Mouse (Mus musculus): Measurements from ENCODE around the gene Rai1. TPM values are rescaled to one million over a fixed set of nuclear protein-coding genes. Genes with fewer than 3 reads are reported as not detected.
A peak's percentile ranks its signal among the peaks of the same experiment; 100 is the strongest.

Rai1 gene
- polyA plus RNA-seq, 1 experiment = 62.9 TPM

DNA sequence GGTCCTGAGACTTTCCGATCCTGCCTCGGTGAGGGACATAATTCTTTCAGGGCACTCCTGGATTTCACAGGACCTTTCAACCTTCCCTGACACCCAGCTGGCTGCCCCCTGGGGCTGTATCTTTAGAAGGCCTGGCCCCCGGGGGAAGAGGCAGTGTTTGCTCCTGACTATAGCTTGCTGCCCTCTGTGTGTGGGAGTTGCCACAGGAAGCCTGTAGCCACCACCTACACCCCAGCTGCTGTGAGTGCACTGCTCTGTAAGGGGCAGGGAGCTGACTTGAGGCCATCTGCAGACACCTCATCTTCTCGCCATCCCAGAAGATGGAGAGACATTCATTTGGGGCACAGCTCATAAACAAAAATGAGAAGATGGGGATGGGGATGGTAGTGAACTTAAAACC is 127.1 kb downstream of the Rai1 start:
- peaks cover 78% of the 10 kb centered on the region for H3K4me1 ChIP-seq
- TF ChIP-seq GATA1 (IDR thresholded peaks at IDR 0.05; ENCODE audit: borderline replicate concordance, low read length) (no peak), FLI1 (IDR thresholded peaks at IDR 0.05; ENCODE audit: low read length) (no peak)
- H3K27me3 ChIP-seq (replicated peaks) = no peaks in the 10 kb centered on the region
- H3K4me3 ChIP-seq (replicated peaks) = peak overlapping the region; percentile 42
- H3K9me3 ChIP-seq = no peaks in the 10 kb centered on the region
- peaks cover 89% of the 10 kb centered on the region for H3K36me3 ChIP-seq (replicated peaks; ENCODE audit: low read length)

DNA sequence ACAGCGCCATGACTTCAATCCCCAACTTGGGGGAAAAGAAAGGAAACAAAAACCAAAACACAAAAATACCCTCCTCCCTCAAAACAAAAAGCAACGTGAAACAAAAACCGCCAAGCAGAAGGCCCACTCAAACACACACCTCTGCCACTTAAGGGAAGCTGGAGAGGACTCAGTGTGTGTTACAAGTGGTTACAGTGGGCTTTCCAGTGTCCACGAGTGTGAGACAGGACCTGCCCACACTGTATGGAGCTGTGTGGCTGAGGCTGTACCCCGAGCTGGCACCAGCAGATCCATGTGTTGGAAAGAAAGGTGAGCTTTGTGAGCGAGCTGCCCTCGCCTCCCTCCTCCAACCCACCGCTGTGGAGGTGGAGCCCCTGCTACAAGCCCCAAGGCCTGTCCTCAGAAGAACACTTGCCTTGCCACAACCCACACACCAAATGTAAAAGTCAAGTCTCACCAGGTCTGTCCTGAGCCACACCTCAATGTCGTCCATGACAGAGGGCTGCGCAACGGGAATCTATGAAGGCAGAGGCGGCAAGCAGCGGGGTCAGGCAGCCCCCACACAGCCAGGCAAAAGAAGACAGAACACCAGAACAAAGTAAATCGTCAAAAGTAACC is 127.7 kb downstream of the Rai1 start:
- no peaks in the 10 kb centered on the region for H3K9me3 ChIP-seq
- peaks cover 72% of the 10 kb centered on the region for H3K4me1 ChIP-seq
- H3K4me3 ChIP-seq (replicated peaks) = peak overlapping the region; percentile 14

DNA sequence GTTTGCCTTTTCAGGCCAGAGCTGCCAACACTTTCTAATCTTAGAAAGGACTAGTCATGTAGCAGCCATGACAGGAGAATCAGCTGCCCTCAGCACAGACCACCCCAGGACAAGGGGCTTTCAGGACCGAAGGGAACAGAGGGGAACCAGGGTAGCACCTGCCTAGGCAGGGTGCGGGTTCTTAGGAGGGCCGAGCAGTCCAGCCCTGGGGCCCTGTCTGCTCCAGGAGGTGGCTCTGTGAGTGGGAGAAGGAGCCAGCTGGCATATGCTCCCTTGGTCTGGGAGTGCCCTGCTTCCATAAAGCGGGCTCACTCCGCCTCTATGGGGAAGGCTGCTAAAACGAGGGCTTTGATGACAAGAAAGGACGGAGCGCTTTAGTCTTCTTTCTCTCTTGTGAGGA is 128.4 kb downstream of the Rai1 start:
- TF ChIP-seq FLI1 (IDR thresholded peaks at IDR 0.05; ENCODE audit: low read length) (no peak), GATA1 (IDR thresholded peaks at IDR 0.05; ENCODE audit: borderline replicate concordance, low read length) (no peak)
- Histone ChIP-seq H3K36me3 (replicated peaks; ENCODE audit: low read length) (peaks cover 90% of the 10 kb centered on the region), H3K4me1 (peaks cover 71% of the 10 kb centered on the region), H3K9me3 (no peaks in the 10 kb centered on the region), H3K27me3 (replicated peaks) (no peaks in the 10 kb centered on the region), H3K4me3 (replicated peaks) (no peak overlapping the region)

More for the DNA sequence above, 127.7 kb downstream of the Rai1 start:
- Histone ChIP-seq H3K36me3 (replicated peaks; ENCODE audit: low read length) (peaks cover 89% of the 10 kb centered on the region), H3K27me3 (replicated peaks) (no peaks in the 10 kb centered on the region)
- no peak for TF ChIP-seq FLI1 (IDR thresholded peaks at IDR 0.05; ENCODE audit: low read length)
- no peak for TF ChIP-seq GATA1 (IDR thresholded peaks at IDR 0.05; ENCODE audit: borderline replicate concordance, low read length)

DNA sequence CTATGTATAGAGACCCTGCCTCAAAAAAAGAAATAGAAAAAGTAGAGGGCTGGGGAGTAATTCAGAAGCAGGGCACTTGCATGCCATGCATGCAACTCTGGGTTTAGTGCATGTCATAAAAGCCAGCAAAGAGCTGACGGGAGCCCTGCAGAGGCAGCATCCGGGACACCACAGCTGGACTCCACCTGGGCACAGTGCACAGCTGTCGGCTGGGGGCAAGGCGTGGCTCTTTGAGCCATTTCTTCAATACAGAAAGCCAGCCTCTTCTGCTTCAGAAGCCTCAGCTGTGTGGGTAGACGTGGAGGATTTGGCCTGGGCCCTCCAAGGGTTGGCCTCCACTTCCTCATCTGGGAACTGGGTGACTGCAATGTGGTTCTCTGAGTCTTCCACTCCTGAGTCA is 130.5 kb downstream of the Rai1 start:
- no peak for TF ChIP-seq FLI1 (IDR thresholded peaks at IDR 0.05; ENCODE audit: low read length)
- no peak for TF ChIP-seq GATA1 (IDR thresholded peaks at IDR 0.05; ENCODE audit: borderline replicate concordance, low read length)
- Histone ChIP-seq H3K36me3 (replicated peaks; ENCODE audit: low read length) (peaks cover 85% of the 10 kb centered on the region), H3K4me1 (peaks cover 58% of the 10 kb centered on the region)

DNA sequence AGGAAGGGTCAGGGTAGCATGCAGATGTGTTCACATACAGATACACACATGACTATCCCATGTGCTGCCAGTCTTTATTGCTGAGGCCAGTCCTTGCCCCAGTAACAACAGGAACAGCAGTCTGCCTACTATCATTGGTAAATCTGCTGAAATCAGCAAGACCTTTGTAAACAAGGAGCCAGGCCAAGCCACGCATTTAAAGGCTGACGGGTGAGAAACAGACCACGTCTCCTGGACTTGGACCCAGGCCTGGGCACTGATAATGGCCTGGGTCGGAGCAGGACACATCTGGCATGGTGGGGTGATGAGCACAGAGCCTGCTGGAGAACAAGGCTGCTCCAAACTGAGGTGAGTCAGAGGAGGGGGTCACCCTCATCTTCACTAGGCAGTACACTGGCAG is 135.7 kb downstream of the Rai1 start:
- Histone ChIP-seq H3K36me3 (replicated peaks; ENCODE audit: low read length) (peaks cover 90% of the 10 kb centered on the region), H3K9me3 (0 out of 2 replicates have a peak, but pooled peaks cover 5% of the 10 kb centered on the region)

More for the DNA sequence above, 130.5 kb downstream of the Rai1 start:
- Histone ChIP-seq H3K9me3 (0 out of 2 replicates have a peak, but pooled peaks cover 3% of the 10 kb centered on the region), H3K4me3 (replicated peaks) (no peak overlapping the region), H3K27me3 (replicated peaks) (no peaks in the 10 kb centered on the region)

DNA sequence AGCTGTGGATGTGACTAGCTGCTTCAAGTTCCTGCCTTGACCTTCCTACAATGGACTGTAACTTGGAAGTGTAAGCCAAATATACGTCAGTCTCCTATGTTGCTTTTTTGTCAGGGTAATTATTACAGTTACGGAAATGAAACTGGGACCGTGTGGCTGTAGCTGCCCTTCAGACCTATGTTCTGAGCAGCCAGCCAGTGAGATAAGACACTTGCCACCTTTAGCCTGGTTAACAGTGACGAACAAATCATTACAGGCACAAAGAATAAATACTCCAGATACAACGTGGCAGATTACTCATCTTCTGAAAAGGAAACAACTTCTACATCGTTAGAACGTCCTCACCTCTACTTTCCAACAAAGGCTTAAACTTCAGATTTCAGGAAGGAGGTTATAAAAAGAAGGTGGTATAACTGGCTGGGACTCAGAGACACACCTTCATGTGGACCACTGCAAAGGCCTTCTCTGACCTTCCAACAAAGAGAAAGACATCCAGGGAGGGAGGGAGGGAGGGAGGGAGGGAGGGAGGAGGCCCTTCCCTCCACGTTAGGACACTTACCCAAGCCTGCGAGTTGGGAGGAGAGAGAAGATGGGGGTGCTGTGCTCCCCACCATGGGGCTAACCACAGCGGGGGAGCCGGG is 139.8 kb downstream of the Rai1 start:
- no peaks in the 10 kb centered on the region for H3K27me3 ChIP-seq (replicated peaks)
- H3K4me1 ChIP-seq = peaks cover 64% of the 10 kb centered on the region
- no peak overlapping the region for H3K4me3 ChIP-seq (replicated peaks)
- peaks cover 72% of the 10 kb centered on the region for H3K36me3 ChIP-seq (replicated peaks; ENCODE audit: low read length)
- H3K9me3 ChIP-seq = 0 out of 2 replicates have a peak, but pooled peaks cover 5% of the 10 kb centered on the region
- TF ChIP-seq GATA1 (IDR thresholded peaks at IDR 0.05; ENCODE audit: borderline replicate concordance, low read length) = no peak
- TF ChIP-seq FLI1 (IDR thresholded peaks at IDR 0.05; ENCODE audit: low read length) = no peak

More for the DNA sequence above, 135.7 kb downstream of the Rai1 start:
- H3K27me3 ChIP-seq (replicated peaks) = no peaks in the 10 kb centered on the region
- no peak overlapping the region for H3K4me3 ChIP-seq (replicated peaks)
- TF ChIP-seq FLI1 (IDR thresholded peaks at IDR 0.05; ENCODE audit: low read length) (no peak), GATA1 (IDR thresholded peaks at IDR 0.05; ENCODE audit: borderline replicate concordance, low read length) (no peak)
- H3K4me1 ChIP-seq = peaks cover 53% of the 10 kb centered on the region

DNA sequence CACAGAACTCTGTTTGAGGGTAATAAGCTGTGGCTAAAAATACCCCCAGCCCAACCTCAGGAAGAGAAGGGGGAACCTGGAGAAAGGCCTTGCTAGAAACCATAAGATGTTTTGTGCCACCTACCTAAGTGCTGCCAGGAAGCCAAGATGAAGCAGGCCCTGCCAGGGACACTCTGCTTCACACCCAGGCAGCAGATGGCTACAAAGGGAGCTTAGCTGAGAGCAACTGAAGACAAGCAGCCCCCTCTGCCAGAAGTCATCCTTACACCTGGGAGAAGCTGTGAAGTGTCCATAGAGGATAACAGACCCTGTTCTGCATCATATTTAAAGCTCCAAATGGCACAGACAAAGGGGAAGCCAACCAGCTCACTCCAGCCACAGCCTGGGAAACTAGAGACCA is 141.3 kb downstream of the Rai1 start:
- H3K36me3 ChIP-seq (replicated peaks; ENCODE audit: low read length) = peaks cover 69% of the 10 kb centered on the region
- no peaks in the 10 kb centered on the region for H3K27me3 ChIP-seq (replicated peaks)
- H3K9me3 ChIP-seq = peaks cover 3% of the 10 kb centered on the region; the same call in 1 of the 2 replicates
- H3K4me1 ChIP-seq = peaks cover 59% of the 10 kb centered on the region
- TF ChIP-seq FLI1 (IDR thresholded peaks at IDR 0.05; ENCODE audit: low read length) = no peak
- TF ChIP-seq GATA1 (IDR thresholded peaks at IDR 0.05; ENCODE audit: borderline replicate concordance, low read length) = no peak
- H3K4me3 ChIP-seq (replicated peaks) = no peak overlapping the region

DNA sequence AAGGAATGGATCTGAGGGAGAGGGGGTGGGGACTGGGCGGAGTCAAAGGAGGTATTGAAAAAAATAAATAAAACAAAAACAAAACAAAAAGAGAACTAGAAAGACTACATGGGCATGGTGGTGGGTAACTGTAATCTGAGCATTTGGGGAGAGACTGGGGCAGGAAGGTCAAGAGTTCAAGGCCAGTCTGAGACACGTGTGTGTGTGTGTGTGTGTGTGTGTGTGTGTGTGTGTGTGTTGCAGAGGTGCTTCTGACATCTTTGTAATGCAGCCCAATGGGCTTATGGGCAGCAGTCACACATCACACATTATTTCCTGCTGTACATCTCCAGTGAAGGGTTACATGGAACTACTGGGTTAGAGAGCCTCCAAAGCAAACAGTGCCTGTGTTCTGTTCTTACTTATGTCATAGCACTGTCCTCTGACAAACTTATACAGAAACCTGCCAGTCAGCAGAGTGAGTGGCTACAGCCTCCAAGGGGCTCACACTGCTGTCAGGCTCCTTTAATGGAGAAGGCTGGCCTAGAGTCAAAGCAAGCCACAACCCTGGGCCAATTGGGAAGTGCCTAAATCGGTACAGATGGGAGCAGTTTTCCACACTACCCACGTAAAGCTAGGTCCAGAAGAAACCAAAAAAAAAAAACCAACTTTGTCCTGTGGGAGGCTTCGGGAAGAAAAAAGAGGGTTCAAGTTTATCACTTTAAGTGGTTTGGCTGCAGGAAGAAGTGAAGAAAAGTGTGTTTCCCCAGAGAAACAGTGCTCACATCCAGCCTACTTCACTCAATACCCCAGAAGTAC is 143.1 kb downstream of the Rai1 start:
- Histone ChIP-seq H3K4me3 (replicated peaks) (no peak overlapping the region), H3K9me3 (peaks cover 3% of the 10 kb centered on the region; the same call in 1 of the 2 replicates), H3K27me3 (replicated peaks) (no peaks in the 10 kb centered on the region), H3K36me3 (replicated peaks; ENCODE audit: low read length) (peaks cover 66% of the 10 kb centered on the region), H3K4me1 (peaks cover 58% of the 10 kb centered on the region)
- TF ChIP-seq FLI1 (IDR thresholded peaks at IDR 0.05; ENCODE audit: low read length) = no peak
- TF ChIP-seq GATA1 (IDR thresholded peaks at IDR 0.05; ENCODE audit: borderline replicate concordance, low read length) = no peak

Other genes starting within 250 kb of the Rai1 start
- gene Med9, start 156.8 kb upstream of the Rai1 start, polyA plus RNA-seq (2012; ENCODE audit: insufficient read depth, low replicate concordance) = 62.8 and 76.8 TPM in 2 replicates
- gene Rasd1, start 140.1 kb upstream of the Rai1 start, polyA plus RNA-seq (2012; ENCODE audit: insufficient read depth, low replicate concordance) = 6.4 and 17.3 TPM in 2 replicates
- gene Pemt, start 58.5 kb upstream of the Rai1 start, polyA plus RNA-seq (2012; ENCODE audit: insufficient read depth, low replicate concordance) = 28.0 and 36.3 TPM in 2 replicates
- 138 and 188 TPM in 2 replicates for gene Srebf1, start 117.6 kb downstream of the Rai1 start, polyA plus RNA-seq (2012; ENCODE audit: insufficient read depth, low replicate concordance)
- 9.4 and 30.4 TPM in 2 replicates for gene Tom1l2, start 247.9 kb downstream of the Rai1 start, polyA plus RNA-seq (2012; ENCODE audit: insufficient read depth, low replicate concordance)
- gene Drc3, start 248.3 kb downstream of the Rai1 start, polyA plus RNA-seq (2012; ENCODE audit: insufficient read depth, low replicate concordance) = not detected in 2 replicates

Data from megakaryocyte, embryonic 14.5 days (primary cell).